Mouse (Mus musculus): ENCODE measurements around the gene Auts2. TPM values are rescaled to one million over a fixed set of nuclear protein-coding genes. Genes with fewer than 3 reads are reported as not detected.

Auts2 gene
- total RNA-seq, 1 experiment = 9.9 TPM

- no peak overlapping the region for H3K4me3 ChIP-seq (ENCODE audit: insufficient read depth in 1 of 2, low read depth in 1 of 2, low read length in 2 of 2, poor library complexity in 1 of 2, severe bottlenecking in 1 of 2)
- H3K9me3 ChIP-seq (ENCODE audit: control insufficient read depth, insufficient read depth, low read depth, low read length) = no peaks in the 10 kb centered on the region
- no peaks in the 10 kb centered on the region for H3K36me3 ChIP-seq (ENCODE audit: control insufficient read depth, insufficient read depth, low read length, poor library complexity, severe bottlenecking)
- H3K4me1 ChIP-seq (ENCODE audit: control insufficient read depth in 2 of 2, insufficient read depth in 2 of 2, low read length in 2 of 2, poor library complexity in 1 of 2) = no peaks in the 10 kb centered on the region
- in situ Hi-C loops (cut with MboI; ENCODE audit: low sequenced_read_pairs in 2 of 2, unreplicated experiment in 2 of 2) = no loop called here
- no peak for DNase-seq (ENCODE audit: low read depth, low spot score)
- no peak overlapping the region for H3K9ac ChIP-seq (ENCODE audit: insufficient read depth, low read depth, low read length, poor library complexity, severe bottlenecking)
- no peak overlapping the region for H3K27ac ChIP-seq (ENCODE audit: insufficient read depth, low read depth, low read length, poor library complexity, severe bottlenecking)
- no peak for TF ChIP-seq CHD2 (IDR thresholded peaks at IDR 0.05; ENCODE audit: low read depth, low read length)
- no peak for TF ChIP-seq ZC3H11A (IDR thresholded peaks at IDR 0.05; ENCODE audit: borderline replicate concordance, low read depth, low read length)
- no peak for TF ChIP-seq MAFK (IDR thresholded peaks at IDR 0.05; ENCODE audit: insufficient read depth, low read depth, low read length)
- no peak for TF ChIP-seq ZNF384 (IDR thresholded peaks at IDR 0.05; ENCODE audit: low read depth, low read length)
- TF ChIP-seq HCFC1 (IDR thresholded peaks at IDR 0.05; ENCODE audit: borderline replicate concordance, insufficient read depth, low read length) = no peak
Measured at GRCm38 (mm10) chr5:132335719-132336118, 207.4 kb downstream of the Auts2 start.

GRCm38 (mm10) chr5:132334796-132335195, 208.3 kb downstream of the Auts2 start:
- Histone ChIP-seq H3K27ac (ENCODE audit: insufficient read depth, low read depth, low read length, poor library complexity, severe bottlenecking) (no peak overlapping the region), H3K9ac (ENCODE audit: insufficient read depth, low read depth, low read length, poor library complexity, severe bottlenecking) (no peak overlapping the region), H3K9me3 (ENCODE audit: control insufficient read depth, insufficient read depth, low read depth, low read length) (no peaks in the 10 kb centered on the region), H3K4me1 (ENCODE audit: control insufficient read depth in 2 of 2, insufficient read depth in 2 of 2, low read length in 2 of 2, poor library complexity in 1 of 2) (no peaks in the 10 kb centered on the region), H3K36me3 (ENCODE audit: control insufficient read depth, insufficient read depth, low read length, poor library complexity, severe bottlenecking) (no peaks in the 10 kb centered on the region), H3K4me3 (ENCODE audit: insufficient read depth in 1 of 2, low read depth in 1 of 2, low read length in 2 of 2, poor library complexity in 1 of 2, severe bottlenecking in 1 of 2) (no peak overlapping the region)
- DNase-seq (ENCODE audit: low read depth, low spot score) = no peak
- TF ChIP-seq HCFC1 (IDR thresholded peaks at IDR 0.05; ENCODE audit: borderline replicate concordance, insufficient read depth, low read length) (no peak), ZNF384 (IDR thresholded peaks at IDR 0.05; ENCODE audit: low read depth, low read length) (no peak)
- in situ Hi-C loops (cut with MboI; ENCODE audit: low sequenced_read_pairs in 2 of 2, unreplicated experiment in 2 of 2) = no loop called here

DNA sequence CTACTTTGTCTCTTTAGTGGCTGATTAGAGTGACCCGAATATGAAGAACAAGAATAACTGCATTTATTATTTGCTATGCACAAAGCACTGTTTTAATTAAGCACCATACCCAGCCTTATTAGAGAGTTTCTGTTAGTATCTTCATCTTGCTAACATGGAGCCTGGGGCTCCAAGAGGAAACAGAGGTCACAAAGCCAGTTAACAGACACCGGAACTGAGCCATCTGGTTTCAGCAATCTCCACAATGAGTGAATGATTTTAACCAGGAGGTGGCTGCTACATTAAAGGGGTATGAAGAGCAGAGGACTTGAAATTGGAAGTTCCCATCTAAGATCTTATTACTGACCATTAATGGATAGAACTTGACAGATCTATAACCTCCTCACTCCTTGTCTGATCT, 209.4 kb downstream of the Auts2 start:
- in situ Hi-C loops (cut with MboI; ENCODE audit: low sequenced_read_pairs in 2 of 2, unreplicated experiment in 2 of 2) = no loop called here
- Histone ChIP-seq H3K9me3 (ENCODE audit: control insufficient read depth, insufficient read depth, low read depth, low read length) (no peaks in the 10 kb centered on the region), H3K36me3 (ENCODE audit: control insufficient read depth, insufficient read depth, low read length, poor library complexity, severe bottlenecking) (no peaks in the 10 kb centered on the region), H3K4me3 (ENCODE audit: insufficient read depth in 1 of 2, low read depth in 1 of 2, low read length in 2 of 2, poor library complexity in 1 of 2, severe bottlenecking in 1 of 2) (no peak overlapping the region), H3K27ac (ENCODE audit: insufficient read depth, low read depth, low read length, poor library complexity, severe bottlenecking) (no peak overlapping the region), H3K4me1 (ENCODE audit: control insufficient read depth in 2 of 2, insufficient read depth in 2 of 2, low read length in 2 of 2, poor library complexity in 1 of 2) (no peaks in the 10 kb centered on the region), H3K9ac (ENCODE audit: insufficient read depth, low read depth, low read length, poor library complexity, severe bottlenecking) (no peak overlapping the region)
- DNase-seq (ENCODE audit: low read depth, low spot score) = no peak
- no peak for TF ChIP-seq ZNF384 (IDR thresholded peaks at IDR 0.05; ENCODE audit: low read depth, low read length)
- no peak for TF ChIP-seq CHD2 (IDR thresholded peaks at IDR 0.05; ENCODE audit: low read depth, low read length)
- no peak for TF ChIP-seq MAFK (IDR thresholded peaks at IDR 0.05; ENCODE audit: insufficient read depth, low read depth, low read length)
- TF ChIP-seq ZC3H11A (IDR thresholded peaks at IDR 0.05; ENCODE audit: borderline replicate concordance, low read depth, low read length) = no peak
- TF ChIP-seq HCFC1 (IDR thresholded peaks at IDR 0.05; ENCODE audit: borderline replicate concordance, insufficient read depth, low read length) = no peak

DNA sequence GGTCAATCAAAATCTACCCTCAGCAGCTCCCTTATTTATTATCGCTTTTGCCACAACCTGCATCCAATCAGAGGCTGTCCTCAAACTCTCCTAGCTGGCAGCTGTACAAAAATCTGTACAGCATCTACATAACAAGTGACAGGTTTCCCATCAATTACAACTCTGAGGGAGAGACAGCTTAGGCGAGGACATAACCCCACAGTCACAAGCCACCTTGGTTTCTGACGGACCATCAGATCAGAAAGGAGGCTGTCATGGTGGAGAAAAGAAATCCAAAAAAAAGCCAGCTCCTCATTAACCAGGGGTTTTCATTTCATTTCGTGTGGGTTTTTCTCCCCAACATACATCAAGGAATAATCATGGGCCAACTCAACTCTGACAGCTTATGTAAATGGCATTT, 210.6 kb downstream of the Auts2 start:
- Histone ChIP-seq H3K9me3 (ENCODE audit: control insufficient read depth, insufficient read depth, low read depth, low read length) (no peaks in the 10 kb centered on the region), H3K9ac (ENCODE audit: insufficient read depth, low read depth, low read length, poor library complexity, severe bottlenecking) (no peak overlapping the region), H3K36me3 (ENCODE audit: control insufficient read depth, insufficient read depth, low read length, poor library complexity, severe bottlenecking) (no peaks in the 10 kb centered on the region), H3K4me1 (ENCODE audit: control insufficient read depth in 2 of 2, insufficient read depth in 2 of 2, low read length in 2 of 2, poor library complexity in 1 of 2) (no peaks in the 10 kb centered on the region), H3K4me3 (ENCODE audit: insufficient read depth in 1 of 2, low read depth in 1 of 2, low read length in 2 of 2, poor library complexity in 1 of 2, severe bottlenecking in 1 of 2) (no peak overlapping the region), H3K27ac (ENCODE audit: insufficient read depth, low read depth, low read length, poor library complexity, severe bottlenecking) (no peak overlapping the region)
- in situ Hi-C loops (cut with MboI; ENCODE audit: low sequenced_read_pairs in 2 of 2, unreplicated experiment in 2 of 2) = no loop called here
- TF ChIP-seq HCFC1 (IDR thresholded peaks at IDR 0.05; ENCODE audit: borderline replicate concordance, insufficient read depth, low read length) = no peak
- no peak for TF ChIP-seq MAFK (IDR thresholded peaks at IDR 0.05; ENCODE audit: insufficient read depth, low read depth, low read length)
- no peak for TF ChIP-seq ZNF384 (IDR thresholded peaks at IDR 0.05; ENCODE audit: low read depth, low read length)
- no peak for TF ChIP-seq CHD2 (IDR thresholded peaks at IDR 0.05; ENCODE audit: low read depth, low read length)
- TF ChIP-seq ZC3H11A (IDR thresholded peaks at IDR 0.05; ENCODE audit: borderline replicate concordance, low read depth, low read length) = no peak
- no peak for DNase-seq (ENCODE audit: low read depth, low spot score)
